Mouse (Mus musculus) lung, adult 18-20 months (tissue): ENCODE results near the gene Defb45.

Experiments used
- DNase-seq, 2 experiments: peaks; one replicate each; pipeline ENCODE4 v3.0.0; 2022; ENCODE audit warnings: mixed read lengths in 2 of 2

The Defb45 gene

GRCm38 (mm10) chr2:152599299-152599698, at the start of gene Defb45:
Gene Defb45 (minus strand): TSS chr2:152599399.
- no peak for DNase-seq

GRCm38 (mm10) chr2:152639406-152640113, 40.4 kb upstream of the Defb45 start:
- DNase-seq, result peak in 1 of 2 experiments; percentile 33

GRCm38 (mm10) chr2:152638865-152639264, 39.7 kb upstream of the Defb45 start:
- no peak for DNase-seq

GRCm38 (mm10) chr2:152637381-152637780, 38.2 kb upstream of the Defb45 start:
- no peak for DNase-seq

- no peak for DNase-seq
Observed at GRCm38 (mm10) chr2:152637006-152637322, 37.8 kb upstream of the Defb45 start.

- DNase-seq, result peak; percentile 72 to 73
Observed at GRCm38 (mm10) chr2:152636246-152637005, 37.2 kb upstream of the Defb45 start.

GRCm38 (mm10) chr2:152634311-152634710, 35.1 kb upstream of the Defb45 start:
- no peak for DNase-seq

- DNase-seq, result no peak
Observed at GRCm38 (mm10) chr2:152633334-152633733, 34.1 kb upstream of the Defb45 start.

- DNase-seq, result no peak
Observed at GRCm38 (mm10) chr2:152629904-152630303, 30.7 kb upstream of the Defb45 start.

- no peak for DNase-seq
Observed at GRCm38 (mm10) chr2:152629239-152629638, 30.0 kb upstream of the Defb45 start.

- no peak for DNase-seq
Observed at GRCm38 (mm10) chr2:152628066-152628465, 28.9 kb upstream of the Defb45 start.

GRCm38 (mm10) chr2:152626774-152627591, 27.8 kb upstream of the Defb45 start, which contains the start of gene Rem1:
Gene Rem1 (plus strand): TSS chr2:152626951.
- peak in 1 of 2 experiments; percentile 24 for DNase-seq

GRCm38 (mm10) chr2:152625256-152625655, 26.1 kb upstream of the Defb45 start:
- DNase-seq, result no peak

- no peak for DNase-seq
Observed at GRCm38 (mm10) chr2:152624566-152624965, 25.4 kb upstream of the Defb45 start.

GRCm38 (mm10) chr2:152622953-152623352, 23.8 kb upstream of the Defb45 start, which contains the start of gene Defb25:
Gene Defb25 (minus strand): TSS chr2:152623053.
- DNase-seq, result no peak

- DNase-seq, result no peak
Observed at GRCm38 (mm10) chr2:152622151-152622550, 23.0 kb upstream of the Defb45 start.

- DNase-seq, result peak; percentile 36 to 47
Observed at GRCm38 (mm10) chr2:152620367-152621134, 21.4 kb upstream of the Defb45 start.

- no peak for DNase-seq
Observed at GRCm38 (mm10) chr2:152617374-152617773, 18.2 kb upstream of the Defb45 start.

GRCm38 (mm10) chr2:152616470-152616869, 17.3 kb upstream of the Defb45 start:
- no peak for DNase-seq

- DNase-seq, result peak; percentile 25 to 42
Observed at GRCm38 (mm10) chr2:152615563-152615962, 16.4 kb upstream of the Defb45 start.

- no peak for DNase-seq
Observed at GRCm38 (mm10) chr2:152612193-152612592, 13.0 kb upstream of the Defb45 start.

GRCm38 (mm10) chr2:152608719-152609118, 9.5 kb upstream of the Defb45 start:
- no peak for DNase-seq
